Mouse (Mus musculus): Measurements from ENCODE around the gene Emc10. TPM values are rescaled to one million over a fixed set of nuclear protein-coding genes. Genes with fewer than 3 reads are reported as not detected.
A peak's percentile ranks its signal among the peaks of the same experiment; 100 is the strongest.

The Emc10 gene
- total RNA-seq, 2 experiments from 2014 or later, result 163 to 173 TPM

DNA sequence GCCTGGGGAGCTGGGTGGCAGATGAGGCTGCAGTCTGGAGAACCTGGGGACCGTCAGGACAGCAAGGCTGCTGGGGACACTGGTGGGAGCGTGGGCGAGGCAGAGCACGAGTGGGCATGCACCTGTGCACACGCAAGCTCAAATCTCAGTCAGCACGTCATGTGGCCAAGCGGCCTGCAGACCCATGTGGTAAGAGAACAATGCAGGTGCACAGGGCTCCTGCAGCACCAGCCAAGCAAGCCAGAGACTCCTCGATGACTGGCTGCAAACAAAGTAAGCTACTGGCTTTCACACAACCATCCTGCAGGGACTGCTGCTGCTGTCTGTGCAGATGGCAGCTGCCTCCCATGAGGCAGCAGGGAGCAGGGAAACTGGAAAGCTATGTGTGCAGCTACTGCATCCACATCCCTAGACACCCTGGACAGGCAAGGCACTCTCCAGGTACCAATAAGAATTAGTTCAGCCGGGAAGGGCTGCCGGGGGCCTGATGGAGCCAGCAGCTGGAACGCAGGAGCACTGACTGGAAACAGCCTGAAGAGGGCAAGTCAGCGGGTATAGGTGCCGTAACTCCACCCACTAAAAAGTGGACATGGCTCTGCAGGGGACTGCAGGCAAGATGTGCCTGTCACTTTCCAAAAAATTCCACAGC, 9.3 kb downstream of the Emc10 start:
- DNase-seq (ENCODE audit: low spot score in 2 of 2), result no peak

DNA sequence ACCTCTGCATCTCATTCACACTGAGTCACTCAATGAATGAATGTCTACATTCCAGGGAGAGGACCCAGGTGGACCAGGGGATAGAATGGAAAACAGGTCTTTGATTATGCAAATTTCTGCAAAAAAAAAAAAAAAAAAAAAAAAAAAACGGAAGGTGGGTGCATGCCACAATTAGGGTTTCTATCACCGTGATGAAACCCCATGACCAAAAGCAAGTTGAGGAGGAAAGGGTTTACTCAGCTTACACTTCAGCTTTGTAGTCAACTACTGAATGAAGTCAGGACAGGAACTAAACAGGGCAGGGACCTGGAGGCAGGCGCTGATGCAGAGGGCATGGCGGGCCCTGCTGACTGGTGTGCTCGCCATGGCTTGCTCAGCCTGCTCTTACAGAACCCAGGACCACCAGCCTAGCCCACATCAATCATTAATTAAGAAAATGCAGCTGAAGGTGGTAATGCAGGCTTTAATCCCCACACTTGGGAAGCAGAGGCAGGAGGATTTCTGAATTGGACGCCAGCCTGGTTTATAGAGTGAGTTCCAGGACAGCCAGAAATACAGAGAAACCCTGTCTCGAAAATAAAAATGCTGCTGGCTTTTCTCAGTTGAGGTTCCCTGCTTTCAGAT, 10.6 kb downstream of the Emc10 start:
- DNase-seq (ENCODE audit: low spot score in 2 of 2), result no peak

DNA sequence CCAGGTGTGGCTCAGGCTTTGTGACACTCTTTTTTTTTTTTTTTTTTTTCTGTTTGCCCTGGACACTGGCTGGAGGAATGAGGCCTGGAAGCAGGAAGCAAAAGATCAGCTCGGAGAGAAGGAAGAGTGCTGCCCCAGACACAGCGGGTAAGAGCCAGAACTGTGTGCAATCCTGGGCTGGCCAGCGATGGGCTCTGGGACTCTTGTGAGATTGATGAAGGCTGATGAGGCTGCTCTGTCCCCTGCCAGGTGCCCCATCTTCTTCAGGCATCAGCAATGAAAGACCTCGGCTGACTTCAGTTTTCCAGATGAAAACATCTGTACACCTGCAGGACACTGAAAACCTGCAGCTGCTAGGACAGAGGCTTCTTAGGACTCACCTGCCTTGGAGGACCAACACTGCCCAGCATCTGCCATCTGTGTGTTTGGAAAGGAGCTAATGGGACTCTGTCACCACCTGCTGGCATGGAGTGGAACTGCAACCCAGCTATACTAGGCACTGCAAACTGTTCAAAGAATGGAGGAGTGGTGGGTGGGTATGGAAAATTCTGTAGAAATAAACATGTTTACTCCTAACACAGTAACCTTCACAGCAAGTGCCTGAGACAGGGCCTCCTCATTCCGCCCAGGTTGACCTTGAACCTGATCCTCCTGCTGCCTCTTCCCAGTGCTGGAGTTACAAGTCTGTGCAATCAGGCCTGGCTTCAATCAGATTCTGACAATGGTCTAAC, 11.3 kb downstream of the Emc10 start:
- peak; percentile 78 to 83 for DNase-seq (ENCODE audit: low spot score in 2 of 2)

GRCm38 (mm10) chr7:44484109-44484508, 12.2 kb downstream of the Emc10 start:
- DNase-seq (ENCODE audit: low spot score in 2 of 2), result no peak

DNA sequence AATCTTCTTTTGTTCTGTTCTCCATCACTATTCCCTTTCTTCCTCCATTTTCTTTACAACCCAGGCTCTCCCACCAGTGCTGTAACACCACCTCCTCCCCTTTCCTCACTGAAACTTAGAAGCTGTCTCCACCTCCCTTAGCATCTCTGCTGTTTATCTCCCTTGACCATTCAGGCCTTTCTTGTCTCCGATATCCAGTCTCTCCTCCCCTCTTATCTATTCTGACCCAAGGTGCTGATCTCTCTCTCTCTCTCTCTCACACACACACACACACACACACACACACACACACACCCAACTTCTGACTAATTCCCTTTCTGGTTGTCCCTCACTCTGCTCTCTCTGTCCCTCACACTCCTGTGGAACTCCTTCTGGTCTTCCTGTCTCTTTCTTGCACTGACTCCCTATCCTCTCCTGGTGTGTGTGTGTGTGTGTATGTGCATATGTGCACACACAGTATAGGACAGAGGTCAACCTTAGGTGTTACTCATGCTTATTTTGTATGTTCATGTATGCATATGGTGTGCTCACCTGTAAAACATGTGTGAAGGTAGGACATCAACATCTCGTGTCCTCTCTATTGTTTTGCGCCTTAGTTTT, 13.4 kb downstream of the Emc10 start:
- DNase-seq (ENCODE audit: low spot score in 2 of 2), result no peak

DNA sequence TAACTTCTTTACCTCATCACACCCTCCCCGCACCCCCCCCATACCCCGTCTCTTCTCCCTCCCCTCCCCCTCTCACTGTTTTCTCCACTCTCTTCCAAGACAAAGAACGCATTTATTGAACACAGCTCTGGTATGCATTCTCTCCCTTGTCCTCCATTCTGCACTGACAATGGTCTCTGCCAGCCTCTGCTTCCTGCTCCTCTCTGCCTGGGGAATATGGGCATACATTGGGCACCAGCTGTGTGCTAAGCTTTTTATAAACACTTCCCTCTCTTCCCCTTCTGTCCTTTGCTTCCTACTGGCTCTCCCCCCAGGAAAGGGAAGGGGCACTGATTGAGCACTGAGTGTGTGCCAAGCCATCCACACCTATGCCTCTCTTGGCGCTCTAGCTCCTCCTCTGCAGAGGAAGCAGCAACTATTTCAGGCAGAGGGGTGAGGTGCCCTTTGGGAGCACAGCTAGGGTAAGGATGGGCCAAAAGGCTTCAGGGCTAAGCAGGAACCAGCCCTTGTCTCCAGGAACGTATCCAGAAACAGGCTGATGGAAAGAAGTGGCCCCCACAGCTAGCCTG, 21.2 kb downstream of the Emc10 start:
- no peak for DNase-seq (ENCODE audit: low spot score in 2 of 2)

GRCm38 (mm10) chr7:44474419-44474818, 21.9 kb downstream of the Emc10 start:
- no peak for DNase-seq (ENCODE audit: low spot score in 2 of 2)

DNA sequence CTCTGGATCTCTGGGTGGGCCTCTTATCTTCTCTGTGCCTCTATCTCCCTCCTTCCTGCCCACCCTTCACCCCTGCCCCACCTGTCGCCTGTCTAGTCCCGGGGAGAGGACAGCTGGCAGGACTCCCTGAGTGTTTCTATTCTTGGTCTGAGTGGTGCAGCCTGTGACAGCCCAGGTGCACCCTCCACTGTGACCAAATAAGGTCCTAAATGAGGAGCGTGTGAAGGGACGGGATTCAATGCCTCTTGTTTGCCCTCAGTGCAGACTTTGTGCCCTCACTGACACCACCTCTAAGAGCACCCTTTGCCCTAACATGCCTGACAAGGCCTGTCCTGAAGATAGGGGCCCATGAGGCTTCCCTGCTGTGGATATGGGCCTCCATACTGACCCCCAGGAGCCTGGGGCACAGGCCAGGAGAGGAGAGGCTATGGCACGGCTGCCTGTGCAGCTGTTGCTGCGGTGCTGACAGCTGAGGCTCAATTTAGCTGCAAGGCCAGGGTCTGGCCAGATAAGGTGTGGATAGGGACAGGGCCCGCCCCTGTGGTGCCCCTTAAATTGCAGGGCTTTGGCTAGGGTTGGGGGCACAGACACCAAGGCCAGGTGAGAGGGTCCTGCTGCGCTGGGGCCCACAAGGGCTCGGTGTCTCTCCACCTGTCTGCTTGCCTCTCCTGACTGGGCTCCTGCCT, 23.2 kb downstream of the Emc10 start:
- DNase-seq (ENCODE audit: low spot score in 2 of 2), result no peak

DNA sequence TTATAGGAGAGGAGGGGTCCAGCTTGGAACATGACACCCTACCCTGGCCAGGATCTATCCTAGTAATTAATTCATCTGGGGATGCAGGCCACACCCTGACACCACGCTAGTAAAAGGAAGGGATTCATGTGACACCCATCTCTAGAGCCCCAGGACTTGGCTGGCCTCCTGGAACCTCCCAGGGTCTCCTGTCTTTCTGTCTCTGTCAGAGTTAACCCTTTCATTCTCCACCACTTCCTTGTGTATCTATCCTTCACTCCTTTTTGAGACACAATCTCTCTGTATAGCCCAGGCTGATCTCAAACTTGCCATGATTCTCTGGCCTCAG, 23.8 kb downstream of the Emc10 start:
- DNase-seq (ENCODE audit: low spot score in 2 of 2), result no peak

- DNase-seq (ENCODE audit: low spot score in 2 of 2), result no peak
Measured at GRCm38 (mm10) chr7:44471880-44472557, 24.3 kb downstream of the Emc10 start.

DNA sequence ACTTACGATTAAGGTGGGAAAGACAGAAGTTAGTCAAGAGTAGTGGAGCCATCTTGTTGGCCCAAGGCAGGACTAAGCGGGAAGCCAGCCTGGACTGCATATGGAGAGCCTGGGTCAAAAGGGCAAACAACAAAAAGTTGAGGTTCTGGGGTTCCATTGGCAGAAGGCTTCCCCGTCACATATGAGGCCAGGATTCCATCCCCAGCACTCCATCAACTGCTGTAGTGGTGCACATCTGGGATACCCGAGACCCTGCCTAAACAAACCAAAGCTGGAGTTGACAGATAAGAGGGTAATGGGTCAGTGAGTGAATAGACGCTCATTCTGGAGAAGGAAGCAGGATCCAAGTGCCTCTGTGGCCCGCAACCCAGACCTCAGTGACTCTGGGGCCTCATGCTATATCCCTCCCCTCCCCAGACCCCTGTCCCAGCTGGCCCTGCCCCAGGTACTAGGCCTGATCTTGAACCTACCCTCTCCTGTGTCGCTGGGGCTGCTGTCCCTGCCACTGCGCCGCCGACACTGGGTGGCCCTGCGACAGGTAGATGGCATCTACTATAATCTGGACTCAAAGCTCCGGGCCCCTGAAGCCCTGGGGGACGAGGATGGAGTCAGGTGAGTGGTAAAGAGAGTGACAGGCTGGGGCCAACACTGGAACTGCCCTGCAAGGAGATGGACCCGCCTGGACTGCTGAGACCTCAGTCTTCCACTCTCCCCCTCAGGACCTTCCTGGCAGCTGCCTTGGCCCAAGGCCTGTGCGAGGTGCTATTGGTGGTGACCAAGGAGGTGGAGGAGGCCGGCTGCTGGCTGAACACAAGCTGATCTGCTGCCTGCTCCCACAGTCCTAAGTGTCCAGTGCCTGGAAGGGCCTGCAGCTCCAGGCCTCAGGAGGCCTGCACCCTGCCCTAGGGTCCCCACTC, 25.4 kb downstream of the Emc10 start:
- DNase-seq (ENCODE audit: low spot score in 2 of 2), result no peak

- DNase-seq (ENCODE audit: low spot score in 2 of 2), result no peak
Measured at GRCm38 (mm10) chr7:44469677-44470675, 26.4 kb downstream of the Emc10 start.

DNA sequence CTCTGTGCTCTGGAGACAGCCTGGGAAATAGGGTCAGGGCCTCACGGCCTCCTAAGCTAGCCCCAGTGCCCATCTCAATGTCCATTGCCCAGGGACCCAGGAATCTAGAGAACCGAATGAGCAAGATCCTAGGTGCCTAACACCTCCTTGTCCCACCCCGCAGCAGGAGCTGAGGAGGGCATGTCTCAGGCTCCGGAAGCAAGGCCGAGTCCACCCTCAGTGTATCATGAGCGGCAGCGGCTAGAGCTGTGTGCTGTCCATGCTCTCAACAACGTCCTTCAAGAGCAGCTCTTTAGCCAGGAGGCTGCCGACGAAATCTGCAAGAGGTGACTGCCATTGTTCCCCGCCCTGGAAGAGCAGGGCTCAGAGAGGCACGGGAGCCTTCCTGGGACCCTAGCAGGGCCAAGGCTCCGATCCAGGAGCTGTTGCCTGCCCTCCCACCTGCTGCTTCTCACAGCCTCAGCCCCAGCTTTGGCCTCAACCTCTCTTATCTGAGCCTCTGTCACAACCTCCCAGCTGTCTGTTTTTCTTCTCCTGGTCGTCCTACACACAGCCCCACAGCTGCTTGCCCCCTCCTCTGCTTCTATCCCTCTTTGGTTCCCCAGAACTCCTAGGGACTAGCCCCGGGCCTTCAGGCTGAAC, 27.6 kb downstream of the Emc10 start:
- no peak for DNase-seq (ENCODE audit: low spot score in 2 of 2)

- DNase-seq (ENCODE audit: low spot score in 2 of 2), result peak; percentile 95 to 98
Measured at GRCm38 (mm10) chr7:44467811-44468411, 28.4 kb downstream of the Emc10 start, which contains the start of gene Josd2. Josd2 (plus strand) TSS chr7:44467980.

DNA sequence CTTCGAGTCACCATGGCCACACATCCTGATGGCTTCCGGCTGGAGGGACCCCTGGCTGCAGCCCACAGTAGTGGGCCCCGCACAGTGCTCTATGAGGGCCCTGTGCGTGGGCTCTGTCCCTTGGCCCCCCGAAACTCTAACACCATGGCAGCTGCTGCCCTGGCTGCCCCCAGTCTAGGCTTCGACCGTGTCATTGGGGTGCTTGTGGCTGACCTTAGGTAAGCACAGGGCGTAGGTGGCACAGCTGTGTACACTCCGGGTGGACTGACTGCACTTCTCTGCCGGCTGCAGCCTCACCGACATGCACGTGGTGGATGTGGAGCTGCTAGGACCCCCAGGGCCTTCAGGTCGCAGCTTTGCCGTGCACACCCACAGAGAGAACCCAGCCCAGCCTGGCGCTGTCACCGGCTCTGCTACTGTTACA, 29.4 kb downstream of the Emc10 start:
- DNase-seq (ENCODE audit: low spot score in 2 of 2), result no peak

GRCm38 (mm10) chr7:44466006-44466887, 30.1 kb downstream of the Emc10 start:
- DNase-seq (ENCODE audit: low spot score in 2 of 2), result no peak

Data from layer of hippocampus, postnatal 14 days (tissue).